Mouse (Mus musculus) inflammation-experienced regulatory T-cells (primary cell): ENCODE results near the gene Pip5k1c. TPM values are rescaled to one million over a fixed set of nuclear protein-coding genes. Genes with fewer than 3 reads are reported as not detected.

Source experiments
- polyA plus RNA-seq, 2 experiments: library from polyadenylated mRNA; unstranded; fragments of 100-300 nt; shearing (Covaris generic); gene quantifications; one replicate each; pipeline ENCODE4 v1.2.1; 2017

Gene Pip5k1c
- 10 to 100 TPM; 83.6 to 95.1 TPM for polyA plus RNA-seq

DNA sequence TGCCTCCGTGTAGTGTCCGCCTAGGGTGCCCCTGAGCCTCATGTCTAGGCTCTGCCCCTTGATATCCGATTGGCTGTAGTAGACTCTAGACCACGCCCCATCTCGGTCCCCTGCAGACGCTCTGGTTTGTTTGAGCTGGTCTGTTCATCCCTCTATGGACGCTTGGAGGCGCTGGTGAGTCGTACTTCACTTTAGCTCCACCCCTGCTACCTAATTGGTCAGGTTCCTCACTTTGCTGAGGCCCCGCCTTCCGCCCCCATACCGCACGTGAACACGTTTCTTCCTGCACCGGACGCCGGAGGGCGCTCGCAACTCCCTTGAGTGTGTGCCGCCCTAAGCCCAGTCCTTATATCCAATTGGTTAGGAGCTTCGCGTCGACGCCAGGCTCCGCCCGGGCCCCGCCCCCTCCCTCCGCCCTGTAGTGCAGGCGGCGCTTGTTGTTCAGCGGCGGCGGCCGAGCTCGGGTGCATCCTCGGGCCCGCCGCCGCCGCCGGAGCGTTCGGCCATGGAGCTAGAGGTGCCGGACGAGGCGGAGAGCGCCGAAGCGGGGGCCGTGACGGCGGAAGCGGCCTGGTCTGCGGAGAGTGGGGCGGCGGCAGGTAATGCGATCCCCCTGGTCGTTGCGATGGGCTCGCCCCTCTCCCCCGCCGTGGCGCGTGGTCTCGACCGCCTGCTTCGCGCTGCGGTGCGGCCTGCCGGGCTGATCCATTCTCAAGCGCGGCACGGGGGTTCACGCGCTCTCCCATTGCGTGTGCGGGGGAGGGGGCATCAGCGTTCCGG lies at the start of gene Pip5k1c:
Pip5k1c (plus strand) TSS at position 410 of the 780 bp plus-strand sequence.

GRCm38 (mm10) chr10:81252424-81253419 lies 40.0 kb upstream of the Pip5k1c start, which contains the start of gene Matk:
Gene Matk (plus strand): TSS chr10:81252935.

GRCm38 (mm10) chr10:81266211-81267105 lies 26.3 kb upstream of the Pip5k1c start, which contains the start of the genes Mrpl54 and Apba3:
Gene Mrpl54 (minus strand): TSS chr10:81266934.
Gene Apba3 (plus strand): TSS chr10:81266960.

GRCm38 (mm10) chr10:81291511-81292104 lies 1.2 kb upstream of the Pip5k1c start, which contains the start of gene Tjp3:
Gene Tjp3 (minus strand): TSS chr10:81291581.

DNA sequence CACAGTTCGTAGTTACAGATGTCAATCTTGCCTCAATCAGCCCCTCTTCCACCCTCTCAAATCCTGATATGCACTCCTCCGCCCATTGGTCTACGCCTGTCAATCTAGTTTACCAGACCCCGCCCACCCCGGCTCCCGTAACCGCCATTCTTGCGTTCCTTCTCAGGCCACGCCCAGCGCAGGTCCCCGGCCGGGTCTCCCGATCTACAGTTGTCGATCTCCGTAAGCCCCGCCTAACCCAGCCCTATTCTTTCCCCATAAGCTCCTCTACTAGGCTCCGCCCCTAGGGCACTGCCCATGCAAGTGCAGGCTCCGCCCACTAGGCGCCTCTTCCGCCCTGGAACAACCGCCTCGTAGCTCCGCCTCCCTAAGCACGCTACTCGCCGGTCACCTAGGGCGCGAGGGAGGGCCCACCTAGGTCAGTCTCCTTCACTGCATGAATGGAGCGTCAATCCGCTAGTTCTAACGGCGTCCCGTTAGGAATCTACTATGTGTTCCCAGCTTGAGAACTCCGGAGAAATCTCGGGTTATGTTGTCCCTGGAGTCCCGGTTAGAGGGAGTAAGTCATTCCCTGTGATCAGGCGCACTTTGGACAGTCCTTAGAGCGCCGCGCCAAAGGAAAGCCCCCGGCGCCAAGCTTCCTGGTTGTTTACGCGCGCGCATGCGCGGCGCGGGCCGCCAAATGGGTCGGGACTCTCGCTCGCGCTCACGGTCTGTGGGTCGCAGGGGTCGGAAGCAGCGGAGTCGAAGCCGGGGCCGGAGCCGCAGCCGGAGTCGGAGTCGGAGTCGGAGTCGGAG lies 28.0 kb downstream of the Pip5k1c start, which contains the start of gene Cactin:
Cactin (plus strand) TSS at position 554 of the 798 bp plus-strand sequence.

DNA sequence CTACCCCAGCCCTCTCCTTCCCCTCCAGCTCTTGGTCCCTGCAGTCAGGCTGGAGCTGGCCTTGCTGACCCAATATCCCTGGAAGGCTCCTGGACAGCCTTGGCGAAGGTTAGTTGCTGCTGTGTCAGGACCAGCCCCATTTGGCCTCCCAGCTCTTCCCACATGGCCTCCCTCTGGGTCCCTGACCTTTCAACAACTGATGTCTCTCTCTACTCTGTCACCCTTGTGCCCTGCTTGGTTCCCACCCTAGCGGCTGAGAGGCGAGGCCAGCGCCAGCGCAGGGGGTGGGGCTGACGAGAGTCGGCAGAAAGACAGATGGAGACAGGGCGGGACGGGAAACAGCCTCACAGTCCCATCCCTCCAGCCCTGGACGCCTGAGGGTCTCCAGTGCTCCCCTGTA lies 35.6 kb downstream of the Pip5k1c start, which contains the start of gene Tbxa2r:
Tbxa2r (plus strand) TSS at position 346 of the 400 bp plus-strand sequence.

DNA sequence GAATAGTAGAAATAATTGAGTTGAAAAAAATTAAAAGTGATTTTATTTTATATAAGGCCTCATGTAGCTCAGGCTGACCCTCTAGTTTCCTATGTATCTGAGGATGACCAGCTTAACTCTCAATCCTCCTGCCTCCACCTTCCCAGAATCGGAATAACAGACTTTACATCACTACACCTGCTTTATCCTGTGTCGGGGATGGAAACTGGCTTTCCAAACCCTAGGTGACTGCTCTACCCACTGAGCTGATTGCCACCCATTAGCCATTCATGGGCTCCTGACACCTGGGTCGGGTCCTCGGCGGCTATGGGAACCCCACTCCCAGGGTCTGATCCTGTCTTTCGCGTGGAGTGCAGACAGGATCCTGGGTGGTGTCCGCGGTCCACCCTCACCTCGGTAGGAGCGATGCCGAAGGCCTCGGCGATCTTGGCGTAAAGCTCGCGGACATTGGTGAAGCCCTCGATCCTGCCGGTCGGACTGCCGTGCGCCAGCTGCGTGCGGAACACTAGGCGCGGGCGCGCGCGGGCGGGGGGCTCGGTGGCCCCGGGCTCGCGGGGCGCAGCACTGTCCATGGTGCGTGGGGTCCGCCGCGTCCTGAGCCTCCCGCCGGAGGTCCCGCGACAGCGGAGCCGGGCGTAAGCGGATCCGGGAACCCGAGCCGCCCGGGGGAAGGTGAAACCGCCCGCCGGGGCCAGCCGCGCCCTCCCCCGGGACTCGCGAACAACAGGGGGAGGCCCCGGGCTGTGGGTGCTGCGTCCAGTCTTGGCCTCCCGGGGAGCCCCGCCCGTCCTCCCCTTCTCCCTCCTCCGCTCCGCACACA lies 50.1 kb downstream of the Pip5k1c start, which contains the start of gene Gipc3:
Gipc3 (minus strand) TSS at position 581 of the 820 bp plus-strand sequence.

DNA sequence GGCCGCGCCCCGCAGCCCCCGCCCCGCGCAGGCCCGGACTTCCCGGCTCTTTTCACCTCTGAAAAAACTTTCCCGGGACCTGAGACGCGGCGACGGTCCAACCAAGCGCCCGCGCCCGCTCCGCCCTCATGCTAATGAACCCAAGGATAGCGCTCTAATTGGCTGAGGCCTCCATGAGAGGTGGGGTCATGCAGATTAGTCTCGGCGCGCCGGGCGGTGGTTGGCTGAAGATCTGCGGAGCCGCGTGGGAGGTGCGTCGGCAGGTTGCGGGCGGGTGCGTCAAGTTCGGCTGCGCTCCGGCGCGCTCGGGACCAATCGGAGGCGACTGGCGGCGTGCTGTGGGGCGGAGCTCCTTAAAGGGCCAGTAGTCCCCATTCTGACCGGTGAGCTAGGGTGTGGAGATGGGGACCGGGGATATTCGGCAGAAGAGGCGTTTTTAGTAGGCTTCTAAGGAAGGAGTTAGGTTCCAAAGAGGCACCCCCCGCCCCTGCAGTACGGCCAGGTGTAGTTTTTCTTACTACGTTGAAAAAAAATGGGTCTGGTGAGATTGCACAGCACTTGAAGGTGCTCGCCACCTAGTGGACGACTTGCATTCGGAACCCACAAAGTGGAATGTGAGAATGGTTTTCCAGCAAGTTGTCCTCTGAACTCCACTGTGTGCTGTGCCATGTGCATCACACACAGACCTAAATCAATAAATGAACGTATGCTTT lies 57.7 kb downstream of the Pip5k1c start, which contains the start of gene Hmg20b:
Hmg20b (minus strand) TSS at position 130 of the 713 bp plus-strand sequence.

GRCm38 (mm10) chr10:81356991-81357844 lies 64.5 kb downstream of the Pip5k1c start, which contains the start of gene Mfsd12:
Gene Mfsd12 (plus strand): TSS chr10:81357491.

DNA sequence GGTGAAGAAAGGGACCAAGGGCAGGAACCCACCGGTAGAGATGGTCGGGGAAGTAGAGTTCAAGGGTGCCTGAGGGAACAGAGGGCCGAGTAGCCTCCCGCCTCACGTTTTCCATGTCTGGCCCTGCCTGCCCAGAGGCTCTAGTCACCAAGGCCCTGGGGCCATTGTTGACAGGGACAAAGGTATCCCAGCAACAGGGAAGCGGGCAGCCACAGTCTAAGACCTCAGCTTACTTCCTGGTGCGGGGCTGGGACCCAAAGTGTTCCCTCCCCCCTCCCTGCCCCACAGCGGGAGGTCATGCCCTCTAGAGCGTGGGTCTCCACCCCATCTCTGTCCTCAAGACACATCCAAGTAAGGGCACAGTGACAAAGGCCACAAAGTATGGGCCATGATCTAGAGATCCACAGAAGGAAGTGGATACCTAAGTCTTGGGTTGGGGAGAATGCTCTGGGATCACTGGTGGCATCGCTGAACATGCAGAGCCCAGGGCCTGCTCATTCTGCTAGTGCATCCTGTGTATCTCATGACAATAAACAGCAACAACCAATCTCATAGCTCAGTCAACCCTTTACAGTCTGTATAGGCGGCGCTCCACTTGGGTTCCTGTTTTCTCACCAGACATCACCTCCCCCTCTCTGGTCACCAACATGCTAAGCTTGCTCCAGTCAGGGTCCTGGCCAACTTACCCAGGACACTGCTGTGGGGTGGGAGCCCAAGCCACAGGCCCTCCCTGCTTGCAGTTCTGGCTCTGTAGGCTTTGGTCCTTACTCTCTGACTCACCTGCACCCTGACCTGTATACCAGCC lies 73.1 kb downstream of the Pip5k1c start, which contains the start of gene 4930404N11Rik:
4930404N11Rik (minus strand) TSS at position 145 of the 805 bp plus-strand sequence.

Other genes with a start within 250 kb of the Pip5k1c start
- gene Sgta, start 232.8 kb upstream of the Pip5k1c start, polyA plus RNA-seq: 100 to 1,000 TPM; 101 to 111 TPM
- gene Thop1, start 222.9 kb upstream of the Pip5k1c start, polyA plus RNA-seq: 1 to 10 TPM; 8.4 to 9.8 TPM
- gene Creb3l3, start 194.1 kb upstream of the Pip5k1c start, polyA plus RNA-seq: 1 to 10 TPM in 1 of 2 experiments, not detected in 1; 3.7 TPM
- gene Map2k2, start 187.0 kb upstream of the Pip5k1c start, polyA plus RNA-seq: 100 to 1,000 TPM; 173 to 181 TPM
- gene Zbtb7a, start 157.7 kb upstream of the Pip5k1c start, polyA plus RNA-seq: 10 to 100 TPM; 80.7 to 89.3 TPM
- 10 to 100 TPM; 47.9 to 52.2 TPM for gene Pias4, start 125.0 kb upstream of the Pip5k1c start, polyA plus RNA-seq
- 100 to 1,000 TPM; 560 to 709 TPM for gene Eef2, start 116.3 kb upstream of the Pip5k1c start, polyA plus RNA-seq
- 100 to 1,000 TPM in 1 of 2 experiments, 10 to 100 TPM in 1; 79.0 to 108 TPM for gene Dapk3, start 110.0 kb upstream of the Pip5k1c start, polyA plus RNA-seq
- gene 4930442H23Rik, start 109.1 kb upstream of the Pip5k1c start, polyA plus RNA-seq: under 1 TPM in 1 of 2 experiments, not detected in 1; 0.19 TPM
- 1 to 10 TPM in 1 of 2 experiments, under 1 TPM in 1; 0.34 to 3.1 TPM for gene Nmrk2, start 90.9 kb upstream of the Pip5k1c start, polyA plus RNA-seq
- gene Atcay, start 62.1 kb upstream of the Pip5k1c start, polyA plus RNA-seq: 1 to 10 TPM; 1.6 to 5.6 TPM
- 1 to 10 TPM; 7.6 TPM for gene Zfr2, start 59.8 kb upstream of the Pip5k1c start, polyA plus RNA-seq
- gene Matk, start 40.0 kb upstream of the Pip5k1c start, polyA plus RNA-seq: 100 to 1,000 TPM in 1 of 2 experiments, 10 to 100 TPM in 1; 57.1 to 143 TPM
- gene Mrpl54, start 26.0 kb upstream of the Pip5k1c start, polyA plus RNA-seq: 10 to 100 TPM; 81.0 to 96.1 TPM
- 10 to 100 TPM; 42.7 to 44.7 TPM for gene Apba3, start 26.0 kb upstream of the Pip5k1c start, polyA plus RNA-seq
- gene Tjp3, start 1.4 kb upstream of the Pip5k1c start, polyA plus RNA-seq: 10 to 100 TPM; 19.3 to 24.9 TPM
- 10 to 100 TPM; 61.4 to 82.7 TPM for gene Cactin, start 28.1 kb downstream of the Pip5k1c start, polyA plus RNA-seq
- 10 to 100 TPM; 63.1 to 66.4 TPM for gene Tbxa2r, start 35.8 kb downstream of the Pip5k1c start, polyA plus RNA-seq
- under 1 TPM in 1 of 2 experiments, not detected in 1; 0.49 TPM for gene Gipc3, start 50.3 kb downstream of the Pip5k1c start, polyA plus RNA-seq
- gene Hmg20b, start 57.5 kb downstream of the Pip5k1c start, polyA plus RNA-seq: 10 to 100 TPM; 35.3 to 47.8 TPM
- gene Mfsd12, start 64.5 kb downstream of the Pip5k1c start, polyA plus RNA-seq: 1 to 10 TPM; 4.9 to 7.1 TPM
- 1 to 10 TPM; 1.7 to 4.3 TPM for gene 4930404N11Rik, start 72.9 kb downstream of the Pip5k1c start, polyA plus RNA-seq
- gene Fzr1, start 85.6 kb downstream of the Pip5k1c start, polyA plus RNA-seq: 10 to 100 TPM; 62.2 to 65.0 TPM
- 10 to 100 TPM; 30.8 to 32.1 TPM for gene Dohh, start 91.5 kb downstream of the Pip5k1c start, polyA plus RNA-seq
- 1 to 10 TPM; 2.6 to 5.0 TPM for gene Gm48551, start 91.5 kb downstream of the Pip5k1c start, polyA plus RNA-seq
- 1 to 10 TPM in 1 of 2 experiments, under 1 TPM in 1; 0.57 to 1.1 TPM for gene Gm48552, start 96.0 kb downstream of the Pip5k1c start, polyA plus RNA-seq
- gene Smim24, start 100.1 kb downstream of the Pip5k1c start, polyA plus RNA-seq: 1 to 10 TPM in 1 of 2 experiments, not detected in 1; 5.5 TPM
- gene Nfic, start 162.7 kb downstream of the Pip5k1c start, polyA plus RNA-seq: 10 to 100 TPM; 20.7 to 22.4 TPM
- under 1 TPM; 0.24 to 0.31 TPM for gene Celf5, start 189.7 kb downstream of the Pip5k1c start, polyA plus RNA-seq
- gene Ncln, start 203.4 kb downstream of the Pip5k1c start, polyA plus RNA-seq: 100 to 1,000 TPM in 1 of 2 experiments, 10 to 100 TPM in 1; 98.8 to 103 TPM
- gene S1pr4, start 207.2 kb downstream of the Pip5k1c start, polyA plus RNA-seq: 10 to 100 TPM; 59.0 to 73.6 TPM
- 10 to 100 TPM; 29.0 to 32.4 TPM for gene Gna15, start 231.3 kb downstream of the Pip5k1c start, polyA plus RNA-seq